Mouse (Mus musculus): ENCODE results near the gene Spata7.
"Not testable (repeated sequence)": the region's sequence is repeated elsewhere in the genome, so short reads cannot be mapped to it uniquely, and the experiment has no call there.

Spata7 gene

GRCm38 (mm10) chr12:98627392-98628259, at the start of gene Spata7:
TSS of gene Spata7 (plus strand) at chr12:98628157.
- DNase-seq, result peak; percentile 90

- no peak for DNase-seq
Measured at GRCm38 (mm10) chr12:98585302-98585701, 42.7 kb upstream of the Spata7 start.

GRCm38 (mm10) chr12:98588573-98588972, 39.4 kb upstream of the Spata7 start:
- DNase-seq, result no peak

GRCm38 (mm10) chr12:98591016-98591415, 36.9 kb upstream of the Spata7 start:
- DNase-seq, result no peak

GRCm38 (mm10) chr12:98600861-98601260, 27.1 kb upstream of the Spata7 start:
- DNase-seq, result no peak

GRCm38 (mm10) chr12:98602114-98602513, 25.8 kb upstream of the Spata7 start:
- DNase-seq, result peak; percentile 34

- no peak for DNase-seq
Measured at GRCm38 (mm10) chr12:98605264-98605663, 22.7 kb upstream of the Spata7 start.

- peak; percentile 33 for DNase-seq
Measured at GRCm38 (mm10) chr12:98606595-98607290, 21.2 kb upstream of the Spata7 start.

- DNase-seq, result no peak
Measured at GRCm38 (mm10) chr12:98610341-98610740, 17.6 kb upstream of the Spata7 start.

- DNase-seq, result no peak
Measured at GRCm38 (mm10) chr12:98614910-98615508, 12.9 kb upstream of the Spata7 start.

GRCm38 (mm10) chr12:98615746-98616145, 12.2 kb upstream of the Spata7 start:
- no peak for DNase-seq

GRCm38 (mm10) chr12:98619496-98619895, 8.5 kb upstream of the Spata7 start:
- no peak for DNase-seq

- not testable (repeated sequence) for DNase-seq
Measured at GRCm38 (mm10) chr12:98620922-98621321, 7.0 kb upstream of the Spata7 start.

GRCm38 (mm10) chr12:98623266-98623665, 4.7 kb upstream of the Spata7 start:
- not testable (repeated sequence) for DNase-seq

GRCm38 (mm10) chr12:98628260-98628970, 458 bp downstream of the Spata7 start:
- DNase-seq, result no peak

- DNase-seq, result no peak
Measured at GRCm38 (mm10) chr12:98644852-98645251, 16.9 kb downstream of the Spata7 start.

- DNase-seq, result no peak
Measured at GRCm38 (mm10) chr12:98656873-98657272, 28.9 kb downstream of the Spata7 start.

GRCm38 (mm10) chr12:98662617-98663016, 34.7 kb downstream of the Spata7 start:
- DNase-seq, result no peak

GRCm38 (mm10) chr12:98668132-98668814, 40.3 kb downstream of the Spata7 start:
- DNase-seq, result peak; percentile 84

- DNase-seq, result no peak
Measured at GRCm38 (mm10) chr12:98669086-98669485, 41.1 kb downstream of the Spata7 start.

GRCm38 (mm10) chr12:98669864-98670263, 41.9 kb downstream of the Spata7 start:
- DNase-seq, result no peak

GRCm38 (mm10) chr12:98670429-98670828, 42.5 kb downstream of the Spata7 start:
- DNase-seq, result no peak

All from layer of hippocampus, adult 9-11 months (tissue).